Mouse (Mus musculus) urinary bladder, postnatal 36 days (tissue): ENCODE measurements around the gene Cmklr1.

Source experiments
- DNase-seq, 2 experiments: peaks; one replicate each; pipeline ENCODE4 v3.0.0; 2022; ENCODE audit warnings: low spot score in 2 of 2, mixed read lengths in 1 of 2

Gene Cmklr1

GRCm38 (mm10) chr5:113620999-113621398 lies 29.2 kb downstream of the Cmklr1 start:
- no peak for DNase-seq

DNA sequence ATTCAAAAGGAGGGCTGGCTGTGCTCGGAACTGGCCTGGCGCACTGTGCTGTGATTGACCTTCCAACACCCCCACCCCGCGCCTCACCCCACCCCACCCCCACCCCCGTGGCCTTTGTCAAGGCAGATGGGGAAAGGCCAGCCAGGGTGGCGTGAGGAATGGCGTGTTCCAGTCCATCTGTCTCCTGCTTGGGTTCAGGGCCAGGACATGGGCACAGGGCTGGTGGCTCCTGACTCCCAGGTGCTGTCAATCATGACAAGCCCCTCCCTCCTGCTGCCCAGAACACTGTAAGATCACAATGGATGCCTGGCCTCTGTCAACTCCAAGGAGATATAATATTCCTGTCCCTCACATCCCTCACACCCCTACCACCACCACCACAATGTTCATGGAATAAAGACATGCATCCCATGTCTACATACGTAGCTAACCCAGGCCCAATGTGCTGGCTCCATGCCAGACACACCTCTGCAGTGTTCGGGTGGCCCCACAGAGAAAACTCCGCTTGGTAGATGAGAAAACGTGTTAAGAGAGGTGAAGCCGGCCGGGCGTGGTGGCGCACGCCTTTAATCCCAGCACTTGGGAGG lies 30.0 kb downstream of the Cmklr1 start:
- DNase-seq = no peak

DNA sequence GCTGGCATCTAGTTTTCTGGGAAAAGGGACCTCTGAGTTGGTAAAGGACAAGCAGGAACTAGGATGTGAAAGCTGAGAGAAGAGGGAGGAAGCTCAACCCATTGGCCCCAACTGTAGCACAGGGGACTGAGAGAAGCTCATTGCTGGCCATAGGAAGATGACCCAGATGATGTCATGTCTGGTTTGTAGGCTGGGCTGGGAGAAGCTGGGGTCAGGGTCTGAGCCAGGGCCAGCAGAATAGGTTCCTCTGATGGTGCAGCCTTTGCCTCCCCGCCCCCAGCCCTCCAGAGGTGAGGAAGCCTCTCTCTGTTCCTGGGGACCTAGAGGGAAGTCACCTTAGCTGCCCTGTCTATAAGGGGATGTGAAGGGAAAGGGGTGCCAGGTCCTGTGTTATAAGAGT lies 31.1 kb downstream of the Cmklr1 start:
- DNase-seq = no peak

DNA sequence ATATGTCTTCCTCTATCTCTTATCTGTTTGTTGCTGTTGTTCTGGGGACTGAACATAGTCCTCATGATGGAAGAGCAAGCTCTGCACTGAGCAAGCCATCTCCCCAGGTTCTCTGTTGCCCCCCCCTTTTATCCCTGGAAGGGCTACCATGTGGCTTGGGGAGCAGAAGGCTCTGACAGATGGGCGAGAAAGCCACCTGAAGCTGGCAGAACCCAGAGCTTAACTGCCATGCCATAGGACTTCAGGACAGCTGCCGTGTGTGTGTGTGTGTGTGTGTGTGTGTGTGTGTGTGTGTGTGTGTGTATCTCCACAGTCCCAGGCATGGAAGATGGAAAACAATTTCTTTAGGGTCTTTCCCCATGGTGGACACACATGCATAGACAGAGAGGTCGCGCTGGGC lies 31.5 kb downstream of the Cmklr1 start:
- DNase-seq = no peak

GRCm38 (mm10) chr5:113611771-113612233 lies 38.4 kb downstream of the Cmklr1 start:
- DNase-seq = peak; percentile 23 to 45

DNA sequence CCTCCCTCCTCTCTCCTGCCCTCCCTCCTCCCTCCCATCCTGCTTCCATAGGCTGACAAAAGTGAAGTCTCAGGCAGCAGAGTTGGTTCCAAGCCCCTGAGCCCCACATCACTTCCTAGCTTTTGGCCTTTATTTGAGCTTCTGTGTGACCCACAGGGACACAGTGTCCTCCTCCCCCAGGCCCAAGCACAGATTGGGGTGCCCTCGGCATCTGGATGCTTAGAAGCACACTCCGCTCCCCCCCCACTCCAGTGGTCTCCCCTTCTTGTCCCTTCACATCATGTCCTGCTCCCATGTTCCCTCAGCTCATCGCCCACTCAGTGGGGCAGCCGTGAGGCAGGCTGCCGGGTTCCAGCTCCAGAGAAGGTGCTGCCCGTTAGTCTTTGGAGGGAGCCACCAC lies 39.1 kb downstream of the Cmklr1 start:
- DNase-seq = no peak

GRCm38 (mm10) chr5:113610490-113610889 lies 39.7 kb downstream of the Cmklr1 start:
- DNase-seq = no peak

- no peak for DNase-seq
These were observed 40.3 kb downstream of the Cmklr1 start for GRCm38 (mm10) chr5:113609891-113610290.

DNA sequence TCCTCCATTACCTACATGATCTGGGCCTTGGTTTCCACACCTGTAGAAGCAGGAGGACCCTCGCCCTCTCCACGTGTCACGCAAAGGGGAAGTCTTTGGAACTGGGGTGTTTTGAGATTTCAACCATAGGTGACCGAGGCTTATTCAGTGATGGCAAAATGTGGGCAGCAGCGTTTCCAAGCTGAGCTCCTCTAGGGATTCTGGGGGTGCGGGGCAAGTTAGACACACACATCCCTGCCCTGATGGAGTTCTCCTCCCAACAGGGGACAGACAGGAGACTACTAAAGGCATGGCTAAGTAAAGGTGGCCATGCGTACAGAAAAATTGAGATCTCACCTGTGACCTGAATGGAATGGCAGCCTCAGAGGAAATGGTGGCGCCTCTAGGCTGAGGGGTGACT lies 41.7 kb downstream of the Cmklr1 start:
- no peak for DNase-seq

DNA sequence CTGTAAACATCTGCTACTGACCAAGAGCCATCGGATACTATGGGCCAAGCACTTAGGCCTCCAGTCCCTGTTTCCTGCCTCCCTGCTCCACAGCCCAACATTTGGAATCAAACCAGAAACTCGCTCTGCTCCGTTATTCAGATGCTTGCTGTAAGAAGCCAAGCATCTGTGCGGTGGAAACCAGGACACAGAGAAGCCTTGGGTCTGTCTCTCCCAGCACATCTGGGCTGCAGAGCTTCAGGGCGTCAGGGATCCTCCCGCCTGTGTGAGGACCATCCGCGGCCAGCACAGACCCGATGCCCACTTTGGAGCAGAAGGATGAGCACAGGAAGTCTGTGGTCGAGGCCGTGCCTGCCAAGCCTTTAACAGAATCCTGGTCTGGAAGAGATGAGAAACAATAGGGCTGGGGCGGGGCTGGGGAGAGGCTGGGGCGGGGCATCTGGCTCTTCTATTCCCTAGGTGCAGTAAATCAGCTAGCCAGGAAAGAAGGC lies 42.2 kb downstream of the Cmklr1 start:
- DNase-seq = no peak

GRCm38 (mm10) chr5:113606961-113607785 lies 43.1 kb downstream of the Cmklr1 start:
- DNase-seq = no peak

GRCm38 (mm10) chr5:113606121-113606520 lies 44.1 kb downstream of the Cmklr1 start:
- DNase-seq = no peak

DNA sequence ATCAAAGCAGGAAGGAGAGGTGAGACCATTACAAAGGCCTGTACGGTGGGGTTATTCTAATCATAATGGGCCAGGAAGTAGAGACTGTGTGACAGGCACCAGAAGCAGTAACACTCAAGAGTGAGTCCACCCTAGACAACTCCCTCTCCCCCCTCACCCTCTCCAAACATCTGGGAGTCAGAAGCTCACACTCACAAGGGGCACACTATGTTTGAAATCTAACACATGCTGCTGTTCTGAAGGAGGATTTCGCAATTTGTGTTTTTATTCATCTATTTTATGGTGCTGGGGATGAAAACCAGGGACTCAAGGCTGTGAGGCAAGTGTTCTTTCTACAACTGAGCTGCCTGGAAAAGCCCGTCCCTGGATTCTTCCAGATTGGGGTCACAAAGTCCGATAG lies 45.5 kb downstream of the Cmklr1 start:
- no peak for DNase-seq

DNA sequence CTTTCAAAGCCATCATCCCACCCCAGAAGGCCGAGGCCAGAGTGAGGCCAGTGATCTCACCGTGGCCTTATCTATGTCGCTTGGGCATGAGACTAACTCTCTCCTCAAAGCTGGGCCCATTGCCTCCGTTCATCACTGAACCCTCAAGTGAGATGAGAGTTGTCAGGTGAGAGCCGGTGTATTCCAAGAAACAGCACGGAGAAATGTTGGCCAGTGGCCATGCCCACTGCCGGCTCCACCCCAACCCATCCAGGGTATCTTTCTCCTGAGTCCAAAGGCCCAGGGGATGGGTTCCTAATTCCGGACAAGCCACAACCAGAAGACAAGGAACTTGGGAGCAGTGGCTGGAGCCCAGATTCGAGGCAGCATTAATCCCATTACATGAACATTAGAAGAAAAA lies 46.8 kb downstream of the Cmklr1 start:
- DNase-seq = no peak

GRCm38 (mm10) chr5:113600803-113601202 lies 49.4 kb downstream of the Cmklr1 start:
- DNase-seq = no peak

- DNase-seq = no peak
These were observed 50.0 kb downstream of the Cmklr1 start for GRCm38 (mm10) chr5:113600181-113600580.

DNA sequence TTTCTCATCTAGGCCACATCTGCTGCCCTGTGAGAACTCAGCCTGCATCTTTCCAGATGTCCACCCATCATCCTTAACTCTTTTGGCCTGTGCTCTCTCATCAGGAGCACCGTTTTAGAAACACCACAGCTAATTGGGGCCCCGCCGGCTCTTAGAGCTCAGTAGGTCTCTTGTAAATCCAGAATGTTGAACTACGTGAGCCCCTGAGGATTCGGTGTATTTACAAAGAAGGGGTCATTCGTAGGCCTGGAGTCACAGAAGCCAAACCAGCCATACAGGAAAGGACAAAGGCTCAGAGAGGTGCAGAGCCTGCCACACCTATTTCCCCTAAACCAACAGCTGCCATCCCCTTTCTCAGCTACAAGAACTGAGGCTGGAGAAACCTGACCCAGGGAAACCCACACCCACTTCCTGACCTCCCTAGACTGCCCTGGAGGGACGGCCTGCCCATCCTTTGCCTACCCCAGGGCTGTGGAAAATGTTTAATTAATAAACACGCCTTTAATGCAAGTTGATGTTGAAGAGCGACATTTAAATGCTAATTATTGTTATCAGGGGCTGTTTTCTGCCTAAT lies 53.4 kb downstream of the Cmklr1 start:
- DNase-seq = no peak

- DNase-seq = no peak
These were observed 54.0 kb downstream of the Cmklr1 start for GRCm38 (mm10) chr5:113596252-113596651.

GRCm38 (mm10) chr5:113593911-113594705 lies 56.1 kb downstream of the Cmklr1 start:
- no peak for DNase-seq

GRCm38 (mm10) chr5:113591751-113592230 lies 58.4 kb downstream of the Cmklr1 start:
- no peak for DNase-seq

DNA sequence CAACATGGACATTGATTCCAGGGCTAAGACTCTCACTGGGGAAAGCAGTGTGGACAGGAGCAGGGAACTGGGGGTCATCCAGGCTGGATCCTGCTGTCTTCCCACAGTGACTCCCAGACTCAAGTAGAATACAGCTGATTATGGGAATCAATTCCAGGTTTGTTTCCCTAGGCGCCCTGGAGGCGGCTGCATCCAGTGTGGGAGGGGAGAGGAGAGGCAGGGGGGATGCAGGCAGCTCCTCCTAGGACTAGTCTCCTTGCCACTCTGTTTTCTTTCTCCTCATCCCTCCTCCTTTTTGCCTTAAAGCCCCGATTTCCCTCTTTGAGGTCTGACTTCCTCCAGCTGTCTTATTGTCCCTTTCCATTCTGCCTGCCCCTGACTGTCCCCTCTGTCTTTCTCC lies 59.1 kb downstream of the Cmklr1 start:
- DNase-seq = no peak
